Mouse (Mus musculus): ENCODE results near the gene Alkbh6. TPM values are rescaled to one million over a fixed set of nuclear protein-coding genes. Genes with fewer than 3 reads are reported as not detected.

Gene Alkbh6
- polyA plus RNA-seq, 1 experiment from 2014 or later, result 72.1 TPM

GRCm38 (mm10) chr7:30286701-30287410 lies 21.7 kb upstream of the Alkbh6 start:
- no peak overlapping the region for H3K9ac ChIP-seq
- no peak overlapping the region for H3K4me2 ChIP-seq
- H3K36me3 ChIP-seq (ENCODE audit: insufficient read depth), result no peaks in the 10 kb centered on the region
- H3K4me3 ChIP-seq (ENCODE audit: low read depth, low read length), result no peak overlapping the region
- no peak for TF ChIP-seq CTCF (IDR thresholded peaks at IDR 0.05; ENCODE audit: low read depth)
- WGBS, result 54% methylated on average over 8 of the region's 8 CpGs
- H3K27ac ChIP-seq (ENCODE audit: low read depth), result no peak overlapping the region
- DNase-seq (peak; percentile 37), ATAC-seq (ENCODE audit: insufficient read depth) (no peak)
- H3K4me1 ChIP-seq (ENCODE audit: insufficient read depth), result peaks cover 5% of the 10 kb centered on the region; the same call in 1 of the 2 replicates
- H3K27me3 ChIP-seq (ENCODE audit: insufficient read depth, low read length), result no peaks in the 10 kb centered on the region
- H3K9me3 ChIP-seq (ENCODE audit: low read depth, low read length), result no peaks in the 10 kb centered on the region

DNA sequence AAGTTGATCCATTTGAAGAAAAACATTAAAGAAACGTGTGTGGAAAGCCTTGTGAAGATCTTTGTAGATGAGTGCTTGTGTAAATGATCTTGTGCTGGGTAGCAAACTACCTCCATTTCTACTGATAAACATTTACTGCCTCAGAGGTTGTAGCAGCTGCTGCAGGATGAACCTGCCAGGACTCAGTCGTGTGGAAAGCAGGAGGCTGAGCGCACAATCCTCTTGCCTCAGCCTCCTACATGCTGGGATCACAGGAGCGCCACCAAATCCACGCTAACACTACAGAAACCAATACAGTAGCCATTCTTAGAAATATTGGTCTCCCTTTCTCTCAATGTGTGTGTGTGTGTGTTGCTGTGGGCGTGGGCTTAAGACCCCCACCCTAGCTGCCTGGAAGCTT lies 20.5 kb upstream of the Alkbh6 start:
- no peak for DNase-seq
- Histone ChIP-seq H3K27ac (ENCODE audit: low read depth) (no peak overlapping the region), H3K9ac (no peak overlapping the region), H3K4me1 (ENCODE audit: insufficient read depth) (peaks cover 5% of the 10 kb centered on the region; the same call in 1 of the 2 replicates), H3K27me3 (ENCODE audit: insufficient read depth, low read length) (no peaks in the 10 kb centered on the region), H3K4me3 (ENCODE audit: low read depth, low read length) (no peak overlapping the region), H3K9me3 (ENCODE audit: low read depth, low read length) (no peaks in the 10 kb centered on the region), H3K36me3 (ENCODE audit: insufficient read depth) (no peaks in the 10 kb centered on the region), H3K4me2 (no peak overlapping the region)
- WGBS, result 62% methylated on average over 6 of the region's 6 CpGs
- TF ChIP-seq CTCF (IDR thresholded peaks at IDR 0.05; ENCODE audit: low read depth), result no peak
- no peak for ATAC-seq (ENCODE audit: insufficient read depth)

- no peak overlapping the region for H3K27ac ChIP-seq (ENCODE audit: low read depth)
- ATAC-seq (ENCODE audit: insufficient read depth), result no peak
- no peak overlapping the region for H3K4me3 ChIP-seq (ENCODE audit: low read depth, low read length)
- H3K4me1 ChIP-seq (ENCODE audit: insufficient read depth), result peaks cover 5% of the 10 kb centered on the region; the same call in 1 of the 2 replicates
- no peaks in the 10 kb centered on the region for H3K9me3 ChIP-seq (ENCODE audit: low read depth, low read length)
- no peak overlapping the region for H3K4me2 ChIP-seq
- no peak for DNase-seq
- WGBS, result 61% methylated on average over 7 of the region's 7 CpGs
- no peak overlapping the region for H3K9ac ChIP-seq
- TF ChIP-seq CTCF (IDR thresholded peaks at IDR 0.05; ENCODE audit: low read depth), result no peak
- no peaks in the 10 kb centered on the region for H3K27me3 ChIP-seq (ENCODE audit: insufficient read depth, low read length)
- H3K36me3 ChIP-seq (ENCODE audit: insufficient read depth), result 0 out of 2 replicates have a peak, but pooled peaks cover 3% of the 10 kb centered on the region
Observed at GRCm38 (mm10) chr7:30289071-30289713, 19.3 kb upstream of the Alkbh6 start.

GRCm38 (mm10) chr7:30289714-30290399 lies 18.7 kb upstream of the Alkbh6 start:
- peak; percentile 13 for DNase-seq

DNA sequence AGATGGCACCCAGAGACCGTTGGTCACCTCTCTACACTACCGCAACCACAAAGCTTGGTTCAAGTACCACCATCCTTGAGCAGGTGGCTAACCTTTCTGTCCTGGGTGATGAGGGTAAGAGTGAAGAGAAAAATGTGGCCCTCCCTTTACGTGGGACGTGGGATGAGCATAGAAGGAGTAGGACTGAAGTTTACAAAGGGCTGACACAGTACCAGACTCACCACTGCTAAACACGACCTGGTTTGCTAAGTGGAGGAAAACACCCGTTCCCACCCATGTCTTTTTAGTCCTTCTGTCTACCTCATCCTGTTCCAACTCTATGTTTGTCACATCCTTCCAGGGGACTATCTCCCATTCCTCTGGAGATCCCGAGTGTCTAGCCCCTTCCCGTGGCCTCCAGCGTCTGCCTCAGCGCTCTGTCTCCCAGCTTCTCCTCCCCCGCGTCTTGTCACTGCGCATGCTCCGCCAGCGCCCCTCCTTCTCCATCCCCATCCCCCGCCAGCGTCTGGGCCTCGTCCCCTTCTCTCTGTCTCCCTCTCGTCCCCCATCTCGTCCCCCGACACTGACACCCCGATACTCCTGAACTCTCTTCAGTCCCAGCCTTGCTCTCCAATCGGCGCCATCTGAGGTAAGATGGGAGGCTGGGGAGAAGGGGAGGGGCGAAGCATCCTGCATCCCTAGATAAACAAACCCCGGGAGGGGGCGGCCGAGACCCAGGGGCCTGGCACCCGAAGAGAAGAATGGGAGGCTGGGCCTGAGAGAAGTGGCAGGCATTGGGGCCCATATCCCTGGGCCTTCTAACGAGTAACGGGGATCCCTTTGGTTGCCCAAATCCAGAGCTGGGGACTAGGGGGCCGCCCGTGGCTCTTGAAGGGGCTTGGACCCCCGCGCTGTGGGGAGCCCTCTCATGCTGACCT lies 17.0 kb upstream of the Alkbh6 start, which contains the start of gene Clip3:
Gene Clip3 (plus strand): TSS at position 514 of the 917 bp plus-strand sequence.
- DNase-seq, result peak; percentile 86
- H3K9ac ChIP-seq, result peak within 1 kb of the TSS; percentile 70
- H3K27ac ChIP-seq (ENCODE audit: low read depth), result peak within 1 kb of the TSS; percentile 38
- H3K4me2 ChIP-seq, result peak within 1 kb of the TSS; percentile 68
- peaks cover 13% of the 10 kb centered on the region; the same call in 1 of the 2 replicates for H3K36me3 ChIP-seq (ENCODE audit: insufficient read depth)
- WGBS, result 6% methylated on average over 35 of the region's 35 CpGs
- peak within 1 kb of the TSS; percentile 60 for H3K4me3 ChIP-seq (ENCODE audit: low read depth, low read length)
- H3K27me3 ChIP-seq (ENCODE audit: insufficient read depth, low read length), result no peaks in the 10 kb centered on the region
- H3K9me3 ChIP-seq (ENCODE audit: low read depth, low read length), result no peaks in the 10 kb centered on the region
- peak; percentile 80 for ATAC-seq (ENCODE audit: insufficient read depth)
- no peak for TF ChIP-seq CTCF (IDR thresholded peaks at IDR 0.05; ENCODE audit: low read depth)
- peaks cover 5% of the 10 kb centered on the region; the same call in 1 of the 2 replicates for H3K4me1 ChIP-seq (ENCODE audit: insufficient read depth)

More at GRCm38 (mm10) chr7:30289714-30290399, 18.7 kb upstream of the Alkbh6 start:
- WGBS, result 45% methylated on average over 10 of the region's 10 CpGs
- no peak overlapping the region for H3K27ac ChIP-seq (ENCODE audit: low read depth)
- no peak overlapping the region for H3K4me3 ChIP-seq (ENCODE audit: low read depth, low read length)
- 0 out of 2 replicates have a peak, but pooled peaks have one; percentile 25 for ATAC-seq (ENCODE audit: insufficient read depth)
- H3K9me3 ChIP-seq (ENCODE audit: low read depth, low read length), result no peaks in the 10 kb centered on the region
- H3K27me3 ChIP-seq (ENCODE audit: insufficient read depth, low read length), result no peaks in the 10 kb centered on the region
- 0 out of 2 replicates have a peak, but pooled peaks cover 4% of the 10 kb centered on the region for H3K36me3 ChIP-seq (ENCODE audit: insufficient read depth)
- no peak overlapping the region for H3K9ac ChIP-seq
- H3K4me2 ChIP-seq, result no peak overlapping the region
- no peak for TF ChIP-seq CTCF (IDR thresholded peaks at IDR 0.05; ENCODE audit: low read depth)
- H3K4me1 ChIP-seq (ENCODE audit: insufficient read depth), result peaks cover 5% of the 10 kb centered on the region; the same call in 1 of the 2 replicates

DNA sequence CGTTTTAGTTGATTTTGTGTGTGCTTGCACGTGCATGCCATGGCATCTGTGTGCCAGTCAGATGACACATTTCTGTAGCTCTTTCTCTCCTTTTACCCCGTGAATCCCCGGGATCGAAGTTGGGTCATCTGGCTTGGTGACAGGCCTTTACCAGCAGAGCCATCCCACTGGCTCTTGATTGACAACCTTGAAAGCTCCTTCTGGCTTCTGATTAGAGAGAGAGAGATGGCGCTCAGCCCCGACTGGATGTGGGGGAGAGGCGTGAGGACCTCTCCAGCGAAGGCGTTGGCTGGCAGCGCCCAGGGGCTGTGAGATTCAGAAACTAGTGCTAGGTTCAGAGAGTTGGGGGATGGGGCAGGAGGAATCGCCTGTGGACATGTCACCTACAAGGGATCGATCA lies 14.7 kb upstream of the Alkbh6 start:
- H3K9ac ChIP-seq, result no peak overlapping the region
- DNase-seq (no peak), ATAC-seq (ENCODE audit: insufficient read depth) (no peak)
- no peak for TF ChIP-seq CTCF (IDR thresholded peaks at IDR 0.05; ENCODE audit: low read depth)
- H3K9me3 ChIP-seq (ENCODE audit: low read depth, low read length), result no peaks in the 10 kb centered on the region
- H3K36me3 ChIP-seq (ENCODE audit: insufficient read depth), result peaks cover 34% of the 10 kb centered on the region
- 81% methylated on average over 13 of the region's 13 CpGs for WGBS
- no peak overlapping the region for H3K4me2 ChIP-seq
- no peak overlapping the region for H3K27ac ChIP-seq (ENCODE audit: low read depth)
- H3K4me1 ChIP-seq (ENCODE audit: insufficient read depth), result peaks cover 5% of the 10 kb centered on the region; the same call in 1 of the 2 replicates
- H3K27me3 ChIP-seq (ENCODE audit: insufficient read depth, low read length), result no peaks in the 10 kb centered on the region
- no peak overlapping the region for H3K4me3 ChIP-seq (ENCODE audit: low read depth, low read length)

All from lung, embryonic 14.5 days (tissue).